Mouse (Mus musculus): ENCODE measurements around the gene B4gat1.

Gene B4gat1

DNA sequence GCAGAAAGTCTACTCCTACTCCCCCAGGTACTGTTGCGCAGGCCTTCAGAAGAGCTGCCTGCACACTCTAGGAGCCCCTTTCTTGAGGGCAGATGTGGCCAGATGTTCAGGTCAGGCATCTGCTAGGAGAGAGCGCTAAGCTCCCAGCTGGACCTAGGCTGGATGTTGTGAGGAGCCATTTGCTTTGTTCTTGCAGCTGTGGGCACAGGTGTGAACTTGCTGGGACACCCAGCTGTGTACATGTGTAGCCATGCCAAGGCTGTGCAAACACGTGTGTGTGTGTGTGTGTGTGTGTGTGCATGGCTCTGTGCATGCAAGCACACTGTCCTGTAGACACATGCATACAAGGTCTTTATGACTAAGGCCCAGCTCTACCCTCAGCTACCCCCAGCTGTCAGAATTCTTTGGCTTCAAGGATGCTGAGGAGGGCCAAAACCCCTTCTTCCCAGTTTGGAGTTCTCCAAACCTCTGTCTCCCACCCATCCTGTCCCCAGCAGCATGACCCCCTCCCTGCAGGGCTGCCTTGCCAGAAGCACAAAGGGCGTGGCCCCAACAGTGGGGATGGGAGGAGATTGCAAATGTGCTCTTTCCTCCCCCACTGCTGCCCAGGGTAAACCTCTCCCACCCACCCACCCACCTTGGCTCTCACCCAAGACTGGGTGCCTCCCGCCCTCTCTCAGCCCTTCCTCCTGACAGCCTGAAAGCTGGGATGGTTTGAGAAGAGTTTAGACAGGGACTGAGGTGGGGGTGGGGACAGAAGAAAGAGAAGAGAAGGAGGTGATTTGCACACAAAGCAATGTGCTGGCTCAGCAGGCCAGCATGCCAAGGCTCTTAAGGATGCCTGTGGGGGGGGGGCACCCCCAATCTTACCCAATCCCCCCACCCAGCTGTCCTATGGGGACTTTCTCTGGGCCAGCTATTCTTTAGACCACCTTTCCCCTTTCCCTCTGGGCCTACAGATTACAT lies 22.0 kb downstream of the B4gat1 start:
- DNase-seq: no peak

DNA sequence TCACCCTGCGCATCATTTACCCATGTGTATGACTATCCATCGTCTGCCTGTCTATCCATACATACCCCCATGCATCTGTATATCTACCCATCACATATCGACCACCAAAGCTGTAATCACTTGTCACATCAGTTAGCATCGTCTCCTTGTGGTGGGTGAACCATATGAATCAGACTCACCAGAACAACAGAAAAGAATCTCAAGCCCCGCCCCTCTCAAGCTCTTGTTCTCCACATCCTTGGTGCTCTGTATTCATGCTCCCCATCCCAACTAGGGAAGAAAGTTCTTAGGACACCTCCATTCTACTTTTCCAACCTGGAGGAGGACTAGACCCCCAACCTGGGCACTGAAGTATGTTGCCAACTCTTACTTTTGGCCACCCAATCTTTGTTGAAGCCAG lies 23.4 kb downstream of the B4gat1 start:
- no peak for DNase-seq

DNA sequence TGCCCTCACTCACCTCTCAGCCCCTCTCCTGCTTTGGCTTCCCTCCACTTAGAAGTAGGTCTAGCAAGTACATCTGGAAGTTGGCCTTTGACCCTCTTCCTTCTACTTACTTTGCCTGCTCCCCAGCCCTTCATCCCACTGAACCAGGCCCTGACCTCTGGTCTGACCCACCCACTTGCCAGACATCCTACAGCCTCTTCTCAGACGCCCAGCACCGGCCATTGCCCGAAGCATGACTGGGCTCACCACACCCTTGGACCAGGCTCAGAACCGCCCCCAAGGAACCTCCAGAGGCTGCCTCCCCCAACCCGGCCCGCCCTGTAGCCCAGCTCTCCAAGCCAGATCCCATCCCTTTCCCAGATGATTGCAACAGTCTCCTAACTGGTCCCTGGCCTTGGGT lies 23.8 kb downstream of the B4gat1 start:
- DNase-seq: no peak

DNA sequence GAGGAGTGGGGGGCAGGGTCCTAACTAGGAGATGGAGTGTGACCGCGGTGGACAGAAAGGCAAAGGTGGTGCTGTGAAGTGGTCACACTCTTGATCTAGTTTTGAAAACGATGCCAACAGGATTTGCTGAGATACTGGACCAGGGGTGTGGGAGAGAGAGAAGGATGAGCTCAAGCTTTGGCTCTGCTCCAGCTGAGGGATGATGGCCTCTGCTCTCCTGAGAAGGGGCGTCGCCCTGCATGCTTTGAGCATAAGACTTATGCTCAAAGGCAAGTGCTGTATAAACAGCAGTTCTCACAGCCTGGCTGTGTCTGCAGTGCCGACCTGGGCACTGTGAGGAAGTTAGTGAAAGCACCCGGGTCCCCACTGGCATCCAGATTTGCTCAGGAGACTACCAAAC lies 26.5 kb downstream of the B4gat1 start:
- DNase-seq: no peak

DNA sequence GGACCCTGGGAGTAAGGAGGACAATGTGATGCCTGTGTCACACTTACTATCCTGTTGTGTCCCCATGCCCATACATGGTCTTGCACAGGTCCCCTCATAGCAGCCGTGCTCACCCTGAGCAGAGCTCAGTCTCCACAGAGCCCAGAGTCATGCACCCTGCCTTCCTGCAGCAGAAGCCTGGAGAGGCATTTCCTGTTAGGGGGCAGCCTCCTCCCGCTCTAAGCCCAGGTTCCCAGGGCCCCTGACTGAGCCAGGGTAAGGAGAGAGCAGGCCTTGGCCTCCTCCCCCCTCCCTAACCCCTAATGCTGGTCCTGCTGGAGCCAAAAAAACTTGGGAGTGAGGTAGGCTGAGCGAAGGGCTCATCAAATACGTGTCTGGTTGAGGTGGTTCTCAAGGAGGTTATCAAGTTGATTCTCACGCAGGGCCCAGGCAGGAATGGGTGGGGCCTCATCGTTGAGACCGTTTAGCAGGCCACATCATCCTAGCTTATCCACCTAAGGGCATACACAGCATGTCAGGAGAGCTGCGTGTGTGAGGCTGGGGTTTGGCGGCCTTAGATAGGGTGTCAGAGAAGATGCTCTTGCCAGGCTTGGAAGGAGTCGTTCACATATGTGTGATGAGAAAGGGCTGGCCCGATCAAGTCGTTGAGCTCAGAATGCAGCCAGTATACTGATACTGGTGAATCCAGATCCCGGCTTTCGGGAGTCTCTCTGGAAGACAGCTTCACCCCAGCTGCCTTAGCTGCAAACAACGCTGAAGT lies 28.6 kb downstream of the B4gat1 start:
- no peak for DNase-seq

DNA sequence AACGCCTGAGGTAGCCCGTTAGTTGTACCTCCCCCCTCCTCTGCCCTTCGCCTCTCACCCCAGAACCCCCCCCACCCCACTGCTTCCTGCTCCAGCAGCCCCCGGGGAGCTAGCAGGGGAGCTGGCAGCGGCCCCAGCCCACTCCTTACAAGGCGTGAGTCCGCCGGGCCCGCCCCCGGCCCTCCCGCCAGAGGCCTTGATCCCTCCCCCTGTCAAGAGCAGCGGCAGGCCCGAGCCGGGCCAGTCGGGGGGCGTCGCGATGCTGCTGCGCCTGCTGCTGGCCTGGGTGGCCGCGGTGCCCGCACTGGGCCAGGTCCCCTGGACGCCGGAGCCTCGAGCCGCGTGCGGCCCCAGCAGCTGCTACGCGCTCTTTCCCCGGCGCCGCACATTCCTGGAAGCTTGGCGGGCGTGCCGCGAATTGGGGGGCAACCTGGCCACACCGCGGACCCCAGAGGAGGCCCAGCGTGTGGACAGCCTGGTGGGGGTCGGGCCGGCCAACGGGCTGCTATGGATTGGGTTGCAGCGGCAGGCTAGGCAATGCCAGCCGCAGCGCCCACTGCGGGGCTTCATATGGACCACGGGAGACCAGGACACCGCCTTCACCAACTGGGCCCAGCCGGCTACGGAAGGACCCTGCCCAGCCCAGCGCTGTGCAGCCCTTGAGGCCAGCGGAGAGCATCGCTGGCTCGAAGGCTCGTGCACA lies 29.4 kb downstream of the B4gat1 start, which contains the start of gene Cd248:
Gene Cd248 (plus strand): TSS at position 212 of the 703 bp plus-strand sequence.
- DNase-seq: no peak

DNA sequence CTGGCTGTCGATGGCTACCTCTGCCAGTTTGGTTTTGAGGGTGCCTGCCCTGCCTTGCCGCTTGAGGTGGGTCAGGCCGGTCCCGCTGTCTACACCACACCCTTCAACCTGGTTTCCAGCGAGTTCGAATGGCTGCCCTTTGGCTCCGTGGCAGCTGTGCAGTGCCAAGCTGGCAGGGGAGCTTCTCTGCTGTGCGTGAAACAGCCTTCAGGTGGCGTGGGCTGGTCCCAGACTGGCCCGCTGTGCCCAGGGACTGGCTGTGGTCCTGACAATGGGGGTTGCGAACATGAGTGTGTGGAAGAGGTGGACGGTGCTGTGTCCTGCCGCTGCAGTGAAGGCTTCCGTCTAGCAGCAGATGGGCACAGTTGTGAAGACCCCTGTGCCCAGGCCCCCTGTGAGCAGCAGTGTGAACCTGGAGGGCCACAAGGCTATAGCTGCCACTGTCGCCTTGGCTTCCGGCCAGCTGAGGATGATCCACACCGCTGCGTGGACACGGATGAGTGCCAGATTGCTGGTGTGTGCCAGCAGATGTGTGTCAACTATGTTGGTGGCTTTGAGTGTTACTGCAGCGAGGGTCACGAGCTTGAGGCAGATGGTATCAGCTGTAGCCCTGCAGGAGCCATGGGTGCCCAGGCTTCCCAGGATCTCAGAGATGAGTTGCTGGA lies 30.1 kb downstream of the B4gat1 start:
- DNase-seq: no peak

DNA sequence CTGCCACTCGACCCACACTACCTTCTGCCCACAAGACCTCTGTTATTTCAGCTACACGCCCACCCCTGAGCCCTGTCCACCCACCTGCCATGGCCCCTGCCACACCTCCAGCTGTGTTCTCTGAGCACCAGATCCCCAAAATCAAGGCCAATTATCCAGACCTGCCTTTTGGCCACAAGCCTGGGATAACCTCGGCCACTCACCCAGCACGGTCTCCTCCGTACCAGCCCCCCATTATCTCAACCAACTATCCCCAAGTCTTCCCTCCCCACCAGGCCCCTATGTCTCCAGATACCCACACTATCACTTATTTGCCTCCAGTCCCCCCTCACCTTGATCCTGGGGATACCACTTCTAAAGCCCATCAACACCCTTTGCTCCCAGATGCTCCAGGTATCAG lies 30.9 kb downstream of the B4gat1 start:
- DNase-seq: no peak

DNA sequence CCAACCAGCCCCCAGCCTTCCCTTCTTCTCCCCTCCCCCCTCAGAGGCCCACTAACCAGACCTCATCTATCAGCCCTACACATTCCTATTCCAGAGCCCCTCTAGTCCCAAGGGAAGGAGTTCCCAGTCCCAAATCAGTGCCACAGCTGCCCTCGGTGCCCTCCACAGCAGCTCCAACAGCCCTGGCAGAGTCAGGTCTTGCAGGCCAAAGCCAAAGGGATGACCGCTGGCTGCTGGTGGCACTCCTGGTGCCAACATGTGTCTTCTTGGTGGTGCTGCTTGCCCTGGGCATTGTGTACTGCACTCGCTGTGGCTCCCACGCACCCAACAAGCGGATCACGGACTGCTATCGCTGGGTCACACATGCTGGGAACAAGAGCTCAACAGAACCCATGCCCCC lies 31.4 kb downstream of the B4gat1 start:
- no peak for DNase-seq

DNA sequence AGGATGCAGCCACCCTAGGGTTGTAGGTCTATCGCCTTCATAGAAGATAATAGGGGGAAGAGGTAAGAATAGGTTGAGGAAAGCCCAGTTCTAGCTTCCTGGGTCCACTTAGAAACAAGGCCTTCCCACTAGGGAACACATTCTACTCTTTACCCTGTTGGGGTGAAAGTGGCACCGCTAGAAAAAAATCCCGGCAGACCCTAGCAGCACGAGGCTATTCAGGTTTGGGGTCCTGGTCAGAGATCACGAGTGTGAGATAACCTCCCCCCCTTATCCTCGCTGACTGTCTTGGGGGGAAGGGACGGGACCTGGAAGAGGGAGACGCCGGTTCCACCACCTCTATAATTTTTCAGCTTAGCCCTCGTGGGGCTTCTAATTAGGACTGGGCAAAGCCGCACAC lies 32.5 kb downstream of the B4gat1 start:
- DNase-seq: no peak

DNA sequence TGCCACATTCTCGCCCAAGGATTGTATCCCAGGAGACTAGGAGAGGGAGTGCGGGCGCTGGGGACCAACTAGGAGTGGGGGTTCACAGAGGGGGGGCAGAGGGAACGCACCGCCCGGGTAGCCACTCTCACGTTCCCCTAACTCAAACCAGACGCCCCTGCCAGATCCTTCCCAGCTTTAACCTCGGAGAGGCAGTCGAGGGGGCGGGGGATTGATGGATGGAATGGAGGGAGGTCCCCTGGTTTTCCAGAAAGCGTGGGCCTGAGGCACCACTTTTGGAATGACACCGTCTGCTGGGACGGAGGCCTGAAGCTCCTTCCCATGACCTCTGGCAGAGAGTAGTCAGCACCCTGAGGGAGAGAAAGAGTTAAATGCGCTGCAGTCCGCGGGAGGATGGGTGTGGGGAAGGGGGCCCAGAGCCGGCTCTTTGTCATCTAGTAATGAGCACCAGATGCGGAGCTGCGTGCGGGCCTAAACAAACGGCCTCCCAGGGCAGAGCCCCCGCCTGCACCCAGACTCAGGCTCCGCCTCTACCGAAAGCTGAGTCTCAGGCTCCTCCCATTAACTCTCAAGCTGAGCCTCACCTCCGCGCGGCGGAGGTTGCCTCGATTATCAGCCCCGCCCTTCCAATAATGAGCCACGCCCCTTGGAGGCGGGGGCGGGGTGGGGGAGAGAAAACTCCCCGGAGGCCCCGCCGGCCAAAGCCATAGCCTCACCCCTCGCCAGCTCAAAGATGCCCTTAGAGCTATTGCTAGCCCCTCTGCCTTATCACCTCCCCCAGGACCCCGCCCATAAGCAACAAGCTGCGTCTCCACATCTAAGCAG lies 33.1 kb downstream of the B4gat1 start:
- no peak for DNase-seq

DNA sequence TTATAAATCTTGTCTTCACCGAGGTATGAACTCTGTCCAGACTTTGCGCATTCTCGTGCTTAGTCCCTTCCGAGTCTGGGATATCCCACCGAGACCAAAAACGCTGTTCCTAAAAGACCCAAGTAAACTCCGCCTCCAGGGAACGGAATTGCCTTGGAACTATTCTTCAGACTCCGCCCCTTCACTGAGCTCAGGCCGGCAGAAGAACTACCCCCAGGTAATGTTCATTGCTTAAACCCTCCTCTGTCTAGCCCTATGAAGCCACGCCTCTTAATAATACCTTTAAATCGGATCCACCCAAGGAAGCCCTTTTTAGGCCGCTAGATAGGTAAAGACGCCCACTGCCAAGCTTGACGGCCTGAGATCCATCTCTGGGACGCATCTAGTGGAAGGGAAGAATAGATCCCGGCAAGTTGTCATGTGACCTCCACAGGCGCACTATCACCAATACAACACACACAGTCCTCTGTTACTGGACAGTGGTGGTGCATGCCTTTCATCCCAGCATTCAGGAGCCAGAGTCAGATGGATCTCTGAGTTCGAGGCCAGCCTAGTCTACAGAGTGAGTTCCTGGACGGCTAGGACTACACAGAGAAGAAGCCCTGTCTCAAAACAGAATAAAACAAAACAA lies 33.9 kb downstream of the B4gat1 start:
- no peak for DNase-seq

DNA sequence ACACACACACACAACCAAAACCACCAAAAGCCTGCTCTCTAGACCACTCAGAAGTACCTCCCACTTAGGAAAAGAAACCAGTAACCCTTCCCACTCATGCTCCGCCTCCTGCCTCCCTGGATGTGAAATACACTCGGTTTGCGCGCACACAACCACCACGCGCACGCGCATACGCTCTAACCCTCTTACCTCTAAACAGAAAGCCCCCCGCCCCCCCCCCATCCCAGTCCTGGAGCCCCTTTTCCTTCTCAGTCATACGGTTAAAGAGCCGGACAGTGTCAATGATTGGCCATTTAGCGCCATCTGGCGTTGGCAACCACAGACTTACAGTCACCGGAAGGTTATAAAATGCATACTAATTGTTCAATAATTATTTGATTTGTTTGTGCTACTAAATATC lies 34.4 kb downstream of the B4gat1 start:
- DNase-seq: no peak

DNA sequence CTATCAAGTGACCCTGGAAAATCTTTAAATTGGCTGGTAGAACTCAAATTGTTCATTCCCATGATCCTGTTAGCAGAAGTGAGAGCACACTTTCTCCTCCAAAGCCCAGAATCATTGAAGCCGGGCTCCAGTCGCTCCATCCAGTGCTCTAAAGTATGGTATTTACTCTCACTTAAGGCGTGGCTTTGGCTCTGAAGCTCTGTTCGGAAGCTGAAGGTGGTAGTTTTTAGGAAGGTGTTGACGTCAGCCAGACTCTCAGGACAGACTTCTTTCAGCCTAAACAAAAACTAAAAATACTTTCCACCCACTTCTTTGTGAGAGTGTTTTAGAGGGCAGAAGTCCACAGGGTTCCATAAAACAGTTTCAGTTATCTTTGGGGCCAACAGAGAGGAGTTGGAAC lies 34.9 kb downstream of the B4gat1 start:
- no peak for DNase-seq

DNA sequence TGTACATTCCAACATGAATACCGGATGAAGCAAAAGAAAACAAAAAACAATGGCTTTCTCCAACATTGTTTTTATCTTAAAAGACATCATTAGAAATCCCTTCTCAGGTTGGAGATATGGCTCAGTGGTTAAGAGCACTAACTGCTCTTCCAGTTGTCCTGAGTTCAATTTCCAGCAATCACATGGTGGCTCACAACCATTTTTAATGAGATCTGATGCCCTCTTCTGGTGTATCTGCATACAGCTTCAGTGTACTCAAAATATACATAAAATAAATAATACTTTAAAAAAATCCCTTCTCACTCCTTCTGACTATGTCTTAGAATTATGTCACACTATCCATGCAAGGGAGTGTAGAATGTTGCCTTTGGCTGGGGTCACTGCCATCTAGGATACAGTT lies 40.7 kb downstream of the B4gat1 start:
- no peak for DNase-seq

DNA sequence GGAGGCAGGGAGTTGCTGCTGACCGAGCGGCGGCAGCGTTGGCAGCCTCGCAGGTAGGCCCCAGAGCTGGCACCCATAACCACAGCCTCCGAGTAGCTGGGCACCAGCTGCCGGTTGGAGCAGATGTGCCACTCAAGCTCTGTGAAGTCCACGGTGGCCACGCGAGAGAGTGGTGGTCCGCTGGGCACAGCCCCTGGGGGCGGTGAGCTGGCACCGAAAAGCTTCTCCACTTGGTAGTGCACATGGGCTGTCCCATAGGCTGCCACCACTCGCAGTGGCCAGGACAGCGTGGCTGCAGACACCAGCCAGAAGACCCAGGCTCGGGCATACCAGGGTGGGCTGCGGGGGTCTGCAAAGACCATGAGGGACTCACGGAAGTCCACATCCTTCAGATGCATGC lies 43.4 kb downstream of the B4gat1 start:
- no peak for DNase-seq

DNA sequence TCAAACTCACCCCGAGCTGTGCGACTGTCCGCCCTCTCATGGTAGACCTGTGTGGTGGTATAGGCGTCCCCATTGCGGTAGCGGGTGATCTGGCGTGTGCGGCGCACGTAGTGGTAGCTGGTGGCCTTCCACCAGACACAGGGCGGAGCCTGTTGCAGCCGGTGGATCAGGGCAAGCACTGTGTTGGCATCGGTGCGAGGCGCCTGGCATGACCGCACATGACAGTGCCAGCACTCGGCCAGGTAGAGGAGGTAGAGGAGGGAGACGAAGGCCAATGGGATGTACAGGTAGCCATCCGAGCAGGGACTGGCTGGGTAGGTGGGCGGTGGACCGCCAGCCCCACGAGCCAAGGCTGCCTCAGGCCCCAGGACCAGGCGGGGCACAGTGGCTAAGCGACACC lies 44.0 kb downstream of the B4gat1 start:
- no peak for DNase-seq

DNA sequence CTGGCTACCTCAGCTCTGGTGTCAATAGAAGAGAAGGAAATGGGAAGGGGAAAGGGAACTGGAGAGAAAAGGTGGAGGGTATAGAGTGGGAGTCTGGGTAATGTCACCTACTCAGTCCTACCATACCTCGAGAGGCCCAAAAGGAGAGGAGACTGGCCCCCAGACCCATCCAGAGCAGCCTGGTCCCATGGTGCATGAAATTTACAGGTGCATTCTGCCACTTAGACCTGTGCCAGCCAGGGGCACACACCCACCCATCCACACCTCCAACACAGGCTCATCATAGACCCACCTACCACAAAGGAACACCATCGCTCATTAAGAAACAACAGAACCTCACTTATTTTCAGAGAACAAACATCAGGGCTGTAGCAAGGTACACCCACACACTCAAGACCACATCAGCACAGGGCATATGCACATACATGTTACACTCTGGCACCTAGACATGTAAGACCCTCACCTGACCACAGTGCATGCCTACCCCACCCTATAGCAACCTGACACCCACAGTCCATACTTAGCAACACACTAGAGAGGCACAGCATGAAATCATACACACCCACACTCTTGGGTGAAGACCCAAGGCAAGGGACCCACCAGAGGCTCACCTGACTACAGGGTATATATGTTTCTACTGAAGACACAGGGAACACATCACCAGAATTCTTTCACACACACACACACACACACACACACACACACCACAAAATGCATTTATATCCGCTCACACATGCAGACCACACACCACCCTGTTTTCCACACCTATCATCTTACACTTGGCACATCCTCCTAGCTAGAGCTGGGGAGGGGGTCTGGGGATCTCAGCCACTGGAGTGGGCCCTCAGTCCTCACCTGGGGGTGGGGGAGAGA lies 45.6 kb downstream of the B4gat1 start:
- DNase-seq: no peak

DNA sequence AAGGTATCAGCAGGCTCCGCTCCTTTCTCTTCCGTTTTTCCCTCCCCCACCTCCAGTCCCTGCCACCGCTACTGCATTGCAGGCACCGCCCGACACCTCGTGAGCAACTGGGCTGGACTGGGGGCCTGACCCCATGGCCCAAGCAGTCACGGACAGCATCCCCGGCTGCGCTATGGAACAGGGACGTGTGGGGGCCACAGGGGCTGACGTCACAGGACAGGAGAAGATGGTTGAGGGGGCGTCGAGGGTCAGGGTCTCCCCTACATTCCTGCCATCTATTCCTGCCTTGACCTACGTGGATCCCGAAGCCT lies 46.2 kb downstream of the B4gat1 start:
- no peak for DNase-seq

DNA sequence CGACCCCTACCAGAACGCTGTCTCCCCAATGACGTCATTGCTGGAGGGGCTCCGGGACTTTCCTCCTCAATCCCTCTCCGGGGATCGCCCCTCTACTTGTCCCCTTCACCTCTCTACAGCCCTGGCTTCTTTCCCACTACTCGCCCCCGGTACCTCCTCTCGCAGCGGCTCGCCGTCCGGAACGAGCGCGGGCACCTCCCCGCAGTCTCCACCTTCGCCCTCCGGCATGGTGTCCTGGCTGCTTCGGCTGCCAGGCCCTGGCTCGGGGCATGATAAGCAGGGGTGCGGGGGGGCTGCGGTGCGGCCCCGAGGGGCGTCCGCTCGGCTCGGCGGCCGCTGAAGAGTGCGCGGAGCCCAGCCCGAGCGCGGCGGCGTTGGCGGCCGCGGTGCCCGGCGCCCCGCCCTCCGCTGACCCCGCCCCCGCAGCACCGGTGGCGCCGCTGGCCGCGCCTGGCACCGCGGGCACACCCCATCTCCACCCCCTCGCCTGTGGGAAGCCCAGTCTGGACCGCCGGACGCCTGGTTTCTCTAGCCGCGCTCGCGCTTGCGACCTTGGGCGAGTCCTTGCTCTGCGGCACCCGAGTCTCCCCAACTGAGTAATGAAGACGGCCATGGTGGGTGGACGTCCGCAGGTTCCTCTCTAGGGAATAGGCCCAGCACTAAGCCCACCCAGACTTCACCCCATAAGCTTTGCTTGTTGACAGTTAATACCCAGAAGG lies 46.7 kb downstream of the B4gat1 start, which contains the start of gene Tmem151a:
Gene Tmem151a (minus strand): TSS at position 387 of the 719 bp plus-strand sequence.
- DNase-seq: no peak

All from thymus, adult 18-20 months (tissue).